Mouse (Mus musculus) forebrain, embryonic 15.5 days (tissue): ENCODE results near the gene Csrp3. TPM values are rescaled to one million over a fixed set of nuclear protein-coding genes. Genes with fewer than 3 reads are reported as not detected.

Source experiments
- ATAC-seq: fragments of 200-750 bp; cut with Nextera tagmentation; replicated peaks from 2 replicates; pipeline ENCODE4 v1.8.0; 2017; ENCODE audit warnings: mild to moderate bottlenecking, moderate TSS enrichment, moderate library complexity
- H3K27ac ChIP-seq: fragments of 300-500 bp; sonication (generic); replicated peaks from 2 replicates; pipeline ENCODE4 v1.5.1; 2015; ENCODE audit warnings: mild to moderate bottlenecking, inconsistent platforms
- H3K27me3 ChIP-seq: fragments of 300-500 bp; sonication (generic); 2 replicates; pipeline ENCODE4 v1.6.1; 2015; ENCODE audit warnings: inconsistent platforms
- H3K36me3 ChIP-seq: fragments of 300-500 bp; sonication (generic); 2 replicates; pipeline ENCODE4 v1.6.1; 2015; ENCODE audit warnings: mild to moderate bottlenecking, inconsistent platforms
- H3K4me1 ChIP-seq: fragments of 300-500 bp; sonication (generic); 2 replicates; pipeline ENCODE4 v1.6.1; 2015; ENCODE audit warnings: inconsistent platforms
- H3K4me2 ChIP-seq: fragments of 300-500 bp; sonication (generic); replicated peaks from 2 replicates; pipeline ENCODE4 v1.6.1; 2015; ENCODE audit warnings: mild to moderate bottlenecking, inconsistent platforms
- H3K4me3 ChIP-seq: fragments of 300-500 bp; sonication (generic); 2 replicates; pipeline ENCODE4 v1.5.1; 2015; ENCODE audit warnings: mild to moderate bottlenecking, inconsistent platforms
- H3K9ac ChIP-seq: fragments of 300-500 bp; sonication (generic); replicated peaks from 2 replicates; pipeline ENCODE4 v1.6.1; 2015; ENCODE audit warnings: mild to moderate bottlenecking, inconsistent platforms
- H3K9me3 ChIP-seq: fragments of 300-500 bp; sonication (generic); 2 replicates; pipeline ENCODE4 v1.6.1; 2016; ENCODE audit warnings: inconsistent platforms
- WGBS: fragments of 180-500 bp; shearing (Covaris S2); methylation state at CpG from one replicate; pipeline ENCODE4 v1.1.7; 2015; ENCODE audit warnings: mixed read lengths; 5-methylcytosine and 5-hydroxymethylcytosine counted together
- polyA plus RNA-seq: library from polyadenylated mRNA; unstranded; fragments of >200 nt; fragmentation: Nextera tagmentation; extraction: Ambion mirVana; gene quantifications from 2 replicates; pipeline ENCODE4 v1.2.1, GENCODE M21; 2015

Gene Csrp3
- polyA plus RNA-seq, 1 experiment from 2014 or later: 0.20 TPM

DNA sequence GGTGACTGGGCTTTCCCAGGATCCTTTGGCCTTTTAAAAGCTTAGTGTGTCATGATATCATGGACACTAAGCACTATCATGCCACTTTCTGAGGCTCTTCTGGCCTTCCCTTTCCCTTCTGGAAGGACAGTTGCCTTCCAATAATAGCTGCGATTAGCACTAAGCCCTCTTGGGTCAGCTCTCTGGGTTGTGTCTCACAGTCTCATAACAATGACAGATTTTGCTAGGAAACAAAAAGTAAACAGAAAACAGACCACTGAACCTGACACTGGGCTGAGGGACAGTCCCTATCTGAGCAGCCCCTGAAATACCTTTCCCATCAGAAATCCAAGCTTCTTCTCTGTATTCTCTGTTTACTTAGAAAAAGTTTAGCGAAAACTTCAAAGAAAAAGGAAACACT, 7.3 kb downstream of the Csrp3 start:
- Histone ChIP-seq H3K4me1 (no peaks in the 10 kb centered on the region), H3K36me3 (no peaks in the 10 kb centered on the region), H3K27ac (no peak overlapping the region), H3K9ac (no peak overlapping the region), H3K27me3 (no peaks in the 10 kb centered on the region), H3K9me3 (no peaks in the 10 kb centered on the region), H3K4me3 (no peak overlapping the region), H3K4me2 (no peak overlapping the region)
- WGBS: 85% methylated on average over 2 of the region's 2 CpGs
- ATAC-seq: no peak

DNA sequence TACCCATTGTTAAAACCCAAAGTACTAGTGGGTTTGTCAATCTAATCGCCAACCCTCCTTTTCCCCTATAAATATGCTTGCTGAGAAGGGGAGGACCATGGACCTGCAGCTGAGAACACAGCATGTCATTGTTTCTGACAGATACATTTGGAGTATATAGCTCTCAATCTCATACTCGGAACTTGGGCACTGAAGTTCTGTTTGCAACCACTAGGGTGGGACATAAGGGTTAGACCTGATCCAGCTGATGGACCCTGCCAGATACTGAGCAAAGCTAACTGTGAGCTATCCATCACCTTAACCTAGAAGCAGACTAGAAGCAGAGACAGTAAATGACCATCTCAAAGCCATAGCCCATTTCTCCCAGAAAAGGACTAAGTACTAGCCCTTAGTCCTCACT, 9.4 kb downstream of the Csrp3 start:
- Histone ChIP-seq H3K4me1 (peaks cover 9% of the 10 kb centered on the region), H3K27ac (no peak overlapping the region), H3K27me3 (no peaks in the 10 kb centered on the region), H3K4me2 (no peak overlapping the region), H3K4me3 (no peak overlapping the region), H3K9me3 (no peaks in the 10 kb centered on the region), H3K9ac (no peak overlapping the region), H3K36me3 (no peaks in the 10 kb centered on the region)
- ATAC-seq: no peak; the same call in 1 of the 2 replicates
- 69% methylated on average over 2 of the region's 2 CpGs for WGBS

DNA sequence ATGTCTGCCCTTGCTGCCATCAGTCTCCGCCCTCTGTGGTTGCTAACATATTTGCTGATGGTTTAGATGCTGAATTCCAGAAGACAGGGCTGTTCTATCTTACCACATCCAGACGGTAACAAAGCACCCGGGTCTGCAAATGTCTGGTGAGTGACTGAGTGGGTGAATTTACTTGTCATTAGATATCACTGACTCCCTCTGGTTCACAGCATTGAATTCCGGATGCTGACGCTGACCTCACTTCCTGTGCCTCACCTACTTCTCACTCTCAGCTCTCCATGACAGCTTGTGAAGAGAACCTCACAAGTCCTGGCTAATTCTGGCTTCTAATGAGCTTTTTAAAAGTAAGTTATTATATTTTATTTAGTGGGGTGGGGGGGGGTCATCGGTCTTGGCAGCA, 10.9 kb downstream of the Csrp3 start:
- H3K27me3 ChIP-seq: no peaks in the 10 kb centered on the region
- 88% methylated on average over 6 of the region's 6 CpGs for WGBS
- H3K4me3 ChIP-seq: no peak overlapping the region
- no peak overlapping the region for H3K9ac ChIP-seq
- ATAC-seq: no peak
- H3K4me2 ChIP-seq: no peak overlapping the region
- H3K36me3 ChIP-seq: no peaks in the 10 kb centered on the region
- no peak overlapping the region for H3K27ac ChIP-seq
- peaks cover 9% of the 10 kb centered on the region for H3K4me1 ChIP-seq
- no peaks in the 10 kb centered on the region for H3K9me3 ChIP-seq

DNA sequence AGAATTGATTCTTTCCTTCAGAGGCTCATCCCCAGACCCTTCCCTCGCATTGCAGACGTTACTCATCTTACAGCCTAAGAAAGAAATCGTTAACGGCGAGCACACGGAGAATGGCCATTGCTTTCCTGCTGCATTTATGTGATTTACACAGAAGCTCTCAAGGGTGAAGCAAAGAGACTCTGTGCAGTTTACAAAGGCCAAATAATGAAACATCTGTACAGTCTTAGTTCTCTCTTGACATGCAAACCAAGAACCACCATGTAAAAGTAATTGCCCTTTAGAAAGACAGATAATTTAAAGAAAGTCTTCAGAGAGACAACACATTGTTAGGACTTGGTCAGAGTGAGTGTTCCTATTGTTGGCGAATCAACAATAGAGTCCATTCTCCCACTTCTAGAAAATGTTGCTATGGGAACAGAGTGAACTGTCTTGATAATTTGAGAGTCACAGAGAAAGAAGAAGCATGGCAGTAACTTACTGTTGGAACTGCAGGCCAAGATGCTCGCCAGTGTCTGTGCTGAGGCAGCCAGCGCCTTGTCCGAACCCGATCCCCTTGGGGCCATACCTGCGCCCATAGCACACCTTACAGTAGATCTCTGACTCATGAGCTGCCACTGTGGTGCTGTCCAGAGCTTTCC, 12.7 kb downstream of the Csrp3 start:
- H3K9ac ChIP-seq: no peak overlapping the region
- no peaks in the 10 kb centered on the region for H3K36me3 ChIP-seq
- no peaks in the 10 kb centered on the region for H3K9me3 ChIP-seq
- no peak for ATAC-seq
- no peak overlapping the region for H3K4me2 ChIP-seq
- H3K4me3 ChIP-seq: no peak overlapping the region
- 50% methylated on average over 12 of the region's 12 CpGs for WGBS
- peaks cover 9% of the 10 kb centered on the region for H3K4me1 ChIP-seq
- no peak overlapping the region for H3K27ac ChIP-seq
- H3K27me3 ChIP-seq: no peaks in the 10 kb centered on the region

DNA sequence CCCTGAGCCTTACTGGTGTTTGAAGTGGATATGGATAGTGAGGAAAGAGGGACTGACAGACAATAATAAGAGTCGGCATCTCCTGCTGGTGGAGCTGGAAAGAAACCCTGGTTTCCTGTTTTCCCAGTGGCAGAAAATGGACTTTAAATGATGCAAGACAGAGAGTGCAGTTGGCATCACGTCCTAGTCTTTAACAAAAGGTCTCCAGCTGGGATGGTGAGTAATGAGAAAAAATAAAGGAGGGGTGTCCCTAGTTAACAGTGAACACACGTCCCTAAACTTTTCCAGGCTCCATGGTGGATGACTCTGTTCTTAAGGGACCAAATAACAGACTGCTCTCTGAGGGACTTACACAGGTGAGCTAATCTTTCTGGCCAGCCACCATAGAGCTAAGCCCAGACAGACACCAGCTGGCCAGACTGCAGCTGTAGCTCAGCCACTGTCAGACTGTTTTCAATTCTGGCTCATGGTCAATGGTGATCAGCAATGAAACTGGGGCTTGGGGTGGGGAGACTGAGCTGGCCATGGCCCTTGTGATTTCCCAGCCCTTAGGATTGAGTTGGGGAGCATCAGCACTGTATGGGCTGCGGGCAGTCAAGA, 13.4 kb downstream of the Csrp3 start:
- Histone ChIP-seq H3K27me3 (no peaks in the 10 kb centered on the region), H3K36me3 (no peaks in the 10 kb centered on the region), H3K9ac (no peak overlapping the region), H3K4me1 (peaks cover 9% of the 10 kb centered on the region), H3K4me3 (no peak overlapping the region), H3K9me3 (no peaks in the 10 kb centered on the region), H3K27ac (no peak overlapping the region), H3K4me2 (no peak overlapping the region)
- WGBS: 36% methylated on average over 4 of the region's 4 CpGs
- ATAC-seq: peak; percentile 66; the same call in 1 of the 2 replicates

DNA sequence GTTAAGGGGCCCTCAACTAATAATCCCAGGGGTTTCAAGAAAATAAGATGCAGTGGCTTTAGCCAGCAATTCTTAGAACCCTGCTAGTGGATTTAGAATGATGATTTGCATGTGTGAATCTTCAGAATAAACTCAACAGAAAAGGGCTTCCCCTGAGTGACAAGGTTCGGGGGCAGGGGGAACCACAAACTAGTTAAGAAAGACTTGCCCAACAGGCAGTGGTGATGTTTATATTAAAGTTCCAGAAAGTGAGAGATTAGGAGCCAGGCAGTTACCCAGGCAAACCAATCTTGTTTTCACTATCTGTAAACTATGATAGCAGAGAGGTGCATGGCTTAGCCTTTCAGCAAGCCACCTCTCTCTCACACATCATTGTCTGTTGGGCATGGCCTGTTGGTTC, 15.1 kb downstream of the Csrp3 start:
- WGBS: 80% methylated on average over 1 of the region's 1 CpGs
- Histone ChIP-seq H3K9ac (no peak overlapping the region), H3K4me3 (no peak overlapping the region)

DNA sequence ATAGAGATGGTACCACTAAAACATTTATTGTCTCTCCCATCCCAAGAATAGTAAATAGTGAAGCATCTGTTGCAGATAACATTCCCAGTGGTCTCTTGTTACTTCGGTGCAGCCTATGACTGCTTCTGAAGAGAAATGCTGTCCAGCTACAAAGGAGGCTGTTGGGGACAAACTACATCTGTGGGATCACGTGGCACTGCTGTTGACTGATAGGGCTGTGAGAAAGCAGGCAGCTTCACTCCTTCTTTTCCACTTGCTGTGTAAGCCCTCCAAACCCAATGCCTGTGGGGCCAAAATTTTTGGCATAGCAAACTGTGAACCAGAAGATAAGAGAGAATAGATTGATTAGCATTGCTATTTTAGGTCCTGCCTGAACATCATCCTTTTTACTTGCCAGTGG, 17.4 kb downstream of the Csrp3 start:
- peaks cover 25% of the 10 kb centered on the region for H3K36me3 ChIP-seq
- no peak overlapping the region for H3K9ac ChIP-seq
- no peak overlapping the region for H3K27ac ChIP-seq
- ATAC-seq: no peak
- H3K4me1 ChIP-seq: peaks cover 8% of the 10 kb centered on the region
- no peak overlapping the region for H3K4me2 ChIP-seq
- H3K27me3 ChIP-seq: no peaks in the 10 kb centered on the region
- no peaks in the 10 kb centered on the region for H3K9me3 ChIP-seq
- WGBS: 75% methylated on average over 2 of the region's 2 CpGs
- no peak overlapping the region for H3K4me3 ChIP-seq

More for the DNA sequence above, 15.1 kb downstream of the Csrp3 start:
- H3K4me1 ChIP-seq: peaks cover 9% of the 10 kb centered on the region
- peaks cover 4% of the 10 kb centered on the region; the same call in 1 of the 2 replicates for H3K36me3 ChIP-seq
- ATAC-seq: no peak
- H3K9me3 ChIP-seq: no peaks in the 10 kb centered on the region
- H3K27me3 ChIP-seq: no peaks in the 10 kb centered on the region
- no peak overlapping the region for H3K4me2 ChIP-seq
- no peak overlapping the region for H3K27ac ChIP-seq

DNA sequence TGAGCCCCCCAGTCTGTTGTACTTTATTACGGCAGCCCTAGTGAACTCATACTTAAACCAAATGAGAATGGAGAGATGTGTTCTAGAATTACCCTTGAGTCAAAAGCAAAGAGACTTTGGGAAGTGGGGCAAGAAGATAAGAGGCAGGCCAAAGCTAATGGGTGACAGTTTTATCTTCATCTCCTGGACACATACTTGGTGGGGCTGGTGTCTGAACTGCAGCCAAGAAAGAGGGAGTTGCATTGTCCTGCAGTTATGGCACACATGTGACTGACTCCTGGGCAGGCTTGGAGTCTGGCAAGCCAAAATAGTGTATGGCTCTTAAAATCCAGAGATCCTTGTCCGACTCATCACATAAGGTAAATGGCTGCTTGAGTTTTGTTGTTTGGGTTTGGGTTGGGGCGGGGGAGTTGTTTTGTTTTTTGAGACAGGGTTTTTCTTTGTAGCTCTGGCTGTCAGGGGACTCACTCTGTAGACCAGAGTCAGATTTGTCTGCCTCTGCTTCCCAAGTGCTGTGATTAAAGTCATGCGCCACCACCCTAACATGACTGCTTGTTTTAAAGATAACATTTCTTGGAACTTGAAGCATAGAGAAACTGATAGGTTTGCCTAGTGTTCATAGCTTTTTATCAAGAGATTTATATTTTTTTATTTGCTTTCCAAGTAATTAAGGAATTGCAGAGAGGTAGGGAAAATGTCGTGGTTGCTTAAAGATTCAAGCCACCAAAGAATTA, 18.5 kb downstream of the Csrp3 start:
- Histone ChIP-seq H3K9ac (no peak overlapping the region), H3K36me3 (peaks cover 36% of the 10 kb centered on the region), H3K4me3 (no peak overlapping the region), H3K4me1 (no peaks in the 10 kb centered on the region), H3K9me3 (no peaks in the 10 kb centered on the region), H3K27ac (no peak overlapping the region), H3K27me3 (no peaks in the 10 kb centered on the region), H3K4me2 (no peak overlapping the region)
- ATAC-seq: no peak
- 81% methylated on average over 5 of the region's 5 CpGs for WGBS

DNA sequence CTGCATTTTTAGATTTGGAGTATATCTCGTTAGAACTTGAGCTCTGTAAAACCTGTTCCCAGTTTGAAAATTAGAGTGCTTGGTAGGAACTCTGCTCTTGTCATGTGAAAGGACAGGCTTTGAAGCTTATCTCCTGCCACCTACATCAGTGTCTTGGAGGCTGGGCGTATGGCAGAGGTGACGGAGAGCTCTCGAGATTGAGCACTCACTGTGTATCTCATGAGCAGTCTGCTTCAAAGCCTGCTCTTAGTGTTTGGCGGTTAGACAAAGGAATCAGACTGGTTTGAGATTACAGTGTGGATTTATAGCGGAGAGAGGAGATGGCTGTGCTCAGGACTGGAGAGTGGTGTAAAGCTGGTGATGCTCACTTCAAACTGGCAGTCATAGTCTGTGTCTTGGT, 22.7 kb downstream of the Csrp3 start:
- Histone ChIP-seq H3K4me2 (no peak overlapping the region), H3K27me3 (no peaks in the 10 kb centered on the region), H3K9me3 (no peaks in the 10 kb centered on the region), H3K4me3 (no peak overlapping the region), H3K9ac (no peak overlapping the region), H3K27ac (no peak overlapping the region), H3K4me1 (no peaks in the 10 kb centered on the region), H3K36me3 (peaks cover 63% of the 10 kb centered on the region)
- ATAC-seq: no peak
- 92% methylated on average over 6 of the region's 6 CpGs for WGBS

DNA sequence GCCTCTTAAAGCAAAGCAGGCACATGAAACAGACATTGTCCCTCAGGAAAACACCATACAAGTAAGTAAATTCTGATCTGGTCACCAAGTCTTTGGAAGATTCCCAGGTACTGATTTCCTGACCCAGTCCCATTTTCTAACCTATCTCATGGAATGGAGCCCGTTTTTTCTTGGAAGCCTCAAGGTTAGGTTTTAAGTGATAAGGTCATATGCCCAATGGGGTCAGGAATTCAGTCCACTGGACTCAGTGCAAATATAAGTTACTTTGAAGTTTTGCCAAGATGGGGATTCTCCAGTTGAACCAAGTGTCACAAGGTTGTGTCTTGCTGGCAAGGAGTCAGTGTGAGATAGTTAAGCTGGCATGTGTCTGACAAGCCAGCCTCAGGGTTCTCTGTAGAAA, 23.2 kb downstream of the Csrp3 start:
- peaks cover 63% of the 10 kb centered on the region for H3K36me3 ChIP-seq
- no peak overlapping the region for H3K4me3 ChIP-seq
- no peak for ATAC-seq
- no peaks in the 10 kb centered on the region for H3K4me1 ChIP-seq
- H3K4me2 ChIP-seq: no peak overlapping the region
- no peak overlapping the region for H3K9ac ChIP-seq
- H3K27ac ChIP-seq: no peak overlapping the region
- no peaks in the 10 kb centered on the region for H3K9me3 ChIP-seq
- 95% methylated on average over 1 of the region's 1 CpGs for WGBS
- H3K27me3 ChIP-seq: no peaks in the 10 kb centered on the region

DNA sequence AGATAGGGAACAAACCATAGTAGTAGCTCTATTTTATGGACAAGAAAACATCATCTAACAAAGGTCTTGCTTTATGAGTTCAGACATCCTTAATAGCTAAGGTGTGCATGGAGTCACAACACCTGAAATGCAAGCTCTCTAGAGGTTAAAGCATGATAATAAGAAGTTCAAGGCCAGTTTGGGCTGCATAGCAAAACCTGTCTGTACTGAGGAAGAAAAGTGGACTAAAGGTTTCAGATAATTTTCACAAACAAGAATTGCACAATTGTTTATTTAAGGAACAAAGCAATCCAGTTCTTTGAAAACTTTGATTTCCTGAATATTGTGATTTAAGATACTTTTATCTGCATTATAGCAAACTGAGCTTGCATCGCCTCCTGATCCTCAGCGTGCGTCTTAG, 24.2 kb downstream of the Csrp3 start:
- Histone ChIP-seq H3K4me3 (no peak overlapping the region), H3K4me2 (no peak overlapping the region), H3K9me3 (no peaks in the 10 kb centered on the region), H3K4me1 (no peaks in the 10 kb centered on the region), H3K27ac (no peak overlapping the region), H3K27me3 (no peaks in the 10 kb centered on the region), H3K9ac (no peak overlapping the region), H3K36me3 (peaks cover 70% of the 10 kb centered on the region)
- no peak for ATAC-seq
- 97% methylated on average over 3 of the region's 3 CpGs for WGBS

DNA sequence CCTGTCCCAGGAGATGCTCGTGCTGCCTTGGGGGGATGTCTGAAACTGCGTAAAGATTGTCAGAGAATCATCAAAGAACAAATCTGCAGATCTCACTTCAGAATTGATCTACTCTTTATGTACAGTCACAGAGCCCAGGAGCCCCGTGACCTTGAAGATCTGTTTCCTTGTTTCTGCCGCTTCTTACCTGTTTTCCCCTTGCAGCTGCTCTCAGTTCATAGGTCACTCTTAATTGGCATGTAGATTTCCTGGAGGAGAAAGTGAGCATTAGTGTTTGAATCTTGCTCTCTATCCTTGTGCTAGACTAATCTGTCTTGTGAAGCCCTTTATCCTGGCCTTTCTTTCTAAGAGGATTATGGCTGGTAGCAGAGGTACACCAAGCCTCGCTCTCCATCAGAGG, 26.2 kb downstream of the Csrp3 start:
- no peak overlapping the region for H3K27ac ChIP-seq
- no peaks in the 10 kb centered on the region for H3K27me3 ChIP-seq
- no peaks in the 10 kb centered on the region for H3K9me3 ChIP-seq
- WGBS: 76% methylated on average over 5 of the region's 5 CpGs
- no peak overlapping the region for H3K9ac ChIP-seq
- H3K4me3 ChIP-seq: no peak overlapping the region
- H3K4me2 ChIP-seq: no peak overlapping the region
- peaks cover 66% of the 10 kb centered on the region for H3K36me3 ChIP-seq
- no peak for ATAC-seq
- no peaks in the 10 kb centered on the region for H3K4me1 ChIP-seq
